Mouse (Mus musculus) heart, adult 2 months (tissue): ENCODE measurements at regions not wholly inside any gene's neighbourhood (a gene's known extent, or its start where the extent isn't known, plus 50 kb on each side); places are given as distances from the start of the nearest gene placed in this dataset.

Experiments
- CTCF ChIP-seq: fragments of 200-600 bp; IDR thresholded peaks from 2 replicates; pipeline ENCODE4 v1.8.1; 2022; ENCODE audit warnings: antibody characterized with exemption, mild to moderate bottlenecking, moderate library complexity
- EP300 ChIP-seq: fragments of 200-500 bp; IDR thresholded peaks from 2 replicates; pipeline ENCODE4 v1.6.1; 2011; ENCODE audit warnings: low read depth, low read length, control low read depth; ENCODE audit not compliant: insufficient read depth
- POLR2A ChIP-seq: fragments of 200-500 bp; IDR thresholded peaks from 2 replicates; pipeline ENCODE4 v1.6.1; 2011; ENCODE audit warnings: mild to moderate bottlenecking, low read depth, low read length, control low read depth; ENCODE audit not compliant: insufficient read depth

- TF ChIP-seq EP300 (no peak), CTCF (no peak), POLR2A (no peak)
Measured at GRCm38 (mm10) chr16:25087741-25088648, 198.6 kb upstream of the Tprg start.
